Mouse (Mus musculus) neural tube, embryonic 12.5 days (tissue): ENCODE measurements at regions not wholly inside any gene's neighbourhood (a gene's known extent, or its start where the extent isn't known, plus 50 kb on each side); places are given as distances from the start of the nearest gene placed in this dataset.

Experiments
- ATAC-seq: fragments of 200-750 bp; cut with Nextera tagmentation; 2 replicates; pipeline ENCODE4 v1.8.0; 2017; ENCODE audit warnings: low read depth, mild to moderate bottlenecking, moderate TSS enrichment, moderate library complexity; ENCODE audit not compliant: low FRiP score
- H3K27ac ChIP-seq: fragments of 300-500 bp; sonication (generic); 2 replicates; pipeline ENCODE4 v1.5.1; 2016
- H3K27me3 ChIP-seq: fragments of 300-500 bp; sonication (generic); replicated peaks from 2 replicates; pipeline ENCODE4 v1.6.1; 2016; ENCODE audit warnings: mild to moderate bottlenecking
- H3K36me3 ChIP-seq: fragments of 300-500 bp; sonication (generic); 2 replicates; pipeline ENCODE4 v1.6.1; 2016; ENCODE audit warnings: mild to moderate bottlenecking
- H3K4me1 ChIP-seq: fragments of 300-500 bp; sonication (generic); 2 replicates; pipeline ENCODE4 v1.6.1; 2016
- H3K4me2 ChIP-seq: fragments of 300-500 bp; sonication (generic); replicated peaks from 2 replicates; pipeline ENCODE4 v1.6.1; 2016; ENCODE audit warnings: mild to moderate bottlenecking
- H3K4me3 ChIP-seq: fragments of 300-500 bp; sonication (generic); 2 replicates; pipeline ENCODE4 v1.5.1; 2016
- H3K9ac ChIP-seq: fragments of 300-500 bp; sonication (generic); 2 replicates; pipeline ENCODE4 v1.6.1; 2016; ENCODE audit warnings: mild to moderate bottlenecking
- H3K9me3 ChIP-seq: fragments of 300-500 bp; sonication (generic); 2 replicates; pipeline ENCODE4 v1.6.1; 2016; ENCODE audit warnings: mild to moderate bottlenecking
- WGBS: fragments of 180-500 bp; shearing (Covaris S2); methylation state at CpG from one replicate; pipeline ENCODE4 v1.1.7; 2016; 5-methylcytosine and 5-hydroxymethylcytosine counted together

DNA sequence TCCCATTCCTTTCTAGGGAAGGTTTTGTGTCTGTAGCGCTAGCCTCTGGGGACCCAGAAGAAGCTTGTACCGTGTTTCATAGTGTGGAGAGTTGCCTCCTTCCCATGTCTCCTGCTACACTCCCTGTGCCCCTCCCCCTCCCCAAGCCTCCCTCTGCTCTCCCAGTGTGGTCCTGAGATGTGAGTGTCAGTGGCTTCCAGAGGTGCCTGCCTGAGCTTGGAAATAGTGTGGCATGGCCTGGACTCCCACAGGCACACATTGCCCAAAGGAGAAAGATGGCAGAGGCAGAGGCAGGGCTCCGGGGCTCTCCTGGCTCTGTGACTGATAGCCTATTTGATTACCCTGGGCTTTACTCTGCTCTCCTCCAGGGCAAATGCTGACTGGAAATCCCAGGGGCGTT lies 110.0 kb upstream of the Ret start:
- H3K4me3 ChIP-seq = no peak overlapping the region
- H3K4me1 ChIP-seq = peaks cover 10% of the 10 kb centered on the region
- no peak overlapping the region for H3K4me2 ChIP-seq
- no peak overlapping the region for H3K9ac ChIP-seq
- no peaks in the 10 kb centered on the region for H3K27me3 ChIP-seq
- H3K36me3 ChIP-seq = no peaks in the 10 kb centered on the region
- no peak for ATAC-seq
- H3K9me3 ChIP-seq = no peaks in the 10 kb centered on the region
- no peak overlapping the region for H3K27ac ChIP-seq
- WGBS = 42% methylated on average over 4 of the region's 4 CpGs

GRCm38 (mm10) chr6:118305209-118305608 lies 107.7 kb upstream of the Ret start:
- Histone ChIP-seq H3K4me2 (no peak overlapping the region), H3K9me3 (no peaks in the 10 kb centered on the region), H3K36me3 (no peaks in the 10 kb centered on the region), H3K4me1 (peaks cover 22% of the 10 kb centered on the region), H3K4me3 (no peak overlapping the region), H3K27me3 (no peaks in the 10 kb centered on the region), H3K27ac (no peak overlapping the region), H3K9ac (no peak overlapping the region)
- ATAC-seq = no peak
- WGBS = 93% methylated on average over 3 of the region's 3 CpGs

- no peaks in the 10 kb centered on the region for H3K36me3 ChIP-seq
- H3K4me1 ChIP-seq = peaks cover 22% of the 10 kb centered on the region
- no peak overlapping the region for H3K4me3 ChIP-seq
- H3K9ac ChIP-seq = no peak overlapping the region
- 42% methylated on average over 7 of the region's 7 CpGs for WGBS
- no peaks in the 10 kb centered on the region for H3K9me3 ChIP-seq
- no peak for ATAC-seq
- H3K27me3 ChIP-seq = no peaks in the 10 kb centered on the region
- no peak overlapping the region; the same call in 1 of the 2 replicates for H3K4me2 ChIP-seq
- no peak overlapping the region for H3K27ac ChIP-seq
These were observed 105.3 kb upstream of the Ret start for GRCm38 (mm10) chr6:118302783-118303350.

DNA sequence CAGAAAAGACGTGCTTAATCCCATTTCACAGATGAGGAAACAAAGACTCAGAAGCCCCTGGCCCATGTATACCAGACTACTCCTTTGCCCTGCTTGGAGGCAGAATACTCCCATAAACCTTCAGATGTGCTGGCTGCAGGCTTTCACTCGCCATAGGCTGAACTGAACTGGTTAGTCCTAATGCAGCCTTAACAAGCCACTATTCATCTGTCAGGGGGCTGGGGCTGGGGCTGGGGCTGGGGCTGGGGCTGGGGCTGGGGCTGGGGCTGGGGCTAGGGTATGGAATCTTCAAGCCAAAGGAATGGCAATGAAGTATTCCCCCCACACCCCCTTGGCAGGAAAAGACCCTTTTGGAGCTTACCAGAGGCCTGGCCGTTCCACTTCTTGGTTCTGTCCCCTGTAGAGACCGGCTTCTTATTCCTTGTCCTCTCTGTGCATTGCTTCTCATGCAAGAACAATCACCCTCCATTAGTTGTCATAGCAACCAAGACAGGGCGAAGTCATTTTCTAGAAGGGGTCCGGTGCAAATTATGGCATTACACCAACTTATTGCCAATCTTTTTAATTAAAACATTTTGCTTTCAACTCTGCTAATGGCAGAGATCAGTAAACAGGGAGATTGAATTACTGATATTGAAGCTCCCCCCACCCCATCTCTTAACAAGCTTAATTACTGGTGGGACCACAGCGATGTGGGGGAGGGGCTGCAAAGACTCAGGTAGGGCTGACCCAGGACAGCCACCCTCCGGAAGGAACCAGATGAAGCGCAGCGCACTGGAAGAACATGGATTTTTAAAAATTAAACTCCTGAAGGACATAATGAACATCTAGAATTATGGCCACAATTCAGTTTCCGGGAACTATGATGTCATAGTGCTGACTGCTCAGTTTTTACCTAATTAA lies 104.6 kb upstream of the Ret start:
- Histone ChIP-seq H3K27ac (no peak overlapping the region), H3K4me1 (peaks cover 17% of the 10 kb centered on the region)

DNA sequence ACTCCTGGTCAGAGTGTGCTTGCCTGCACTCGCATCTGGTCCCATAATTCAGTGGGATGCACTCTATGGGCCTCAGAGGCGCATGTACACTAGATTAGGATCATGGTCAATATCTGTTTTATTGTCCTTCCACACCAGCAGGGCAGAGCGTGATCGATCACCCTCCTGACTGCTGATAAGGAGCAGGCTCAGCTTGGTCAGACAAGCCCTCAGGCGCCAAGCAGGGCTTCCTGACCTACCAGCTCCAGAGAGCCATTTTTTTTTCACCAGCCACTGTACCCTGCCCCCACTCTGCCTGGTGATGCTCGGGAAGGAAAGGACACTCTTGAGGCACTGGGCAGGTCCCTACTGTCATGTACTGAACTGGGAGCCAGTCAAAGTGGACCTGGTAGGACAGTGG lies 103.3 kb upstream of the Ret start:
- no peak for ATAC-seq
- Histone ChIP-seq H3K9ac (no peak overlapping the region), H3K27me3 (no peaks in the 10 kb centered on the region), H3K4me3 (no peak overlapping the region), H3K4me1 (peaks cover 17% of the 10 kb centered on the region), H3K36me3 (no peaks in the 10 kb centered on the region), H3K27ac (no peak overlapping the region), H3K4me2 (no peak overlapping the region), H3K9me3 (no peaks in the 10 kb centered on the region)
- WGBS = 84% methylated on average over 6 of the region's 6 CpGs

More for the DNA sequence above, 104.6 kb upstream of the Ret start:
- Histone ChIP-seq H3K4me2 (no peak overlapping the region; the same call in 1 of the 2 replicates), H3K9ac (no peak overlapping the region), H3K27me3 (no peaks in the 10 kb centered on the region), H3K9me3 (no peaks in the 10 kb centered on the region), H3K36me3 (no peaks in the 10 kb centered on the region), H3K4me3 (no peak overlapping the region)
- peak; percentile 57 for ATAC-seq
- 29% methylated on average over 11 of the region's 11 CpGs for WGBS

GRCm38 (mm10) chr6:118297576-118297975 lies 100.1 kb upstream of the Ret start:
- 90% methylated on average over 8 of the region's 8 CpGs for WGBS
- Histone ChIP-seq H3K27me3 (no peaks in the 10 kb centered on the region), H3K4me3 (no peak overlapping the region), H3K9me3 (no peaks in the 10 kb centered on the region), H3K4me1 (peaks cover 12% of the 10 kb centered on the region), H3K9ac (no peak overlapping the region), H3K27ac (no peak overlapping the region), H3K4me2 (no peak overlapping the region), H3K36me3 (no peaks in the 10 kb centered on the region)
- no peak for ATAC-seq

DNA sequence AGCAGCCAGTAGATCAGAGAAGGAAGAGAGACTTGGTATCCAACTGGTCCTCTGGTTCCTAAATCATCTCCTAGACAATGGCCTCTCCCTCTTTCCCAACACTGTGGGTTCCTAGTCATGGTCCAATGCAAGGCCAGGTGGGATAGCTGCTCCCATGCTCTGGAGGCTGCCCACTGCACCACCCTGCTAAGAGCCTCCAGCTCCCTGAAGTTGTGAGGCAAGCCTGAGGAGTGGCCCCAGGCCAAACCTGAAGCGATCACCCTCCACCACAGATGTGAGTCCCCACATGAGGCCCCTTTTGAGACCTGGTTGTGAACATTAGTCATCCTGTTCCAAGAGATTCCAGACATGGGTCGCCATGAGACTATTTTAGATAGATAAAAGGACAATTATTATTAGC lies 96.5 kb upstream of the Ret start:
- Histone ChIP-seq H3K9me3 (no peaks in the 10 kb centered on the region), H3K4me2 (no peak overlapping the region), H3K36me3 (no peaks in the 10 kb centered on the region), H3K27me3 (no peaks in the 10 kb centered on the region), H3K4me1 (no peaks in the 10 kb centered on the region), H3K27ac (no peak overlapping the region), H3K4me3 (no peak overlapping the region), H3K9ac (no peak overlapping the region)
- WGBS = 84% methylated on average over 2 of the region's 2 CpGs
- ATAC-seq = no peak

DNA sequence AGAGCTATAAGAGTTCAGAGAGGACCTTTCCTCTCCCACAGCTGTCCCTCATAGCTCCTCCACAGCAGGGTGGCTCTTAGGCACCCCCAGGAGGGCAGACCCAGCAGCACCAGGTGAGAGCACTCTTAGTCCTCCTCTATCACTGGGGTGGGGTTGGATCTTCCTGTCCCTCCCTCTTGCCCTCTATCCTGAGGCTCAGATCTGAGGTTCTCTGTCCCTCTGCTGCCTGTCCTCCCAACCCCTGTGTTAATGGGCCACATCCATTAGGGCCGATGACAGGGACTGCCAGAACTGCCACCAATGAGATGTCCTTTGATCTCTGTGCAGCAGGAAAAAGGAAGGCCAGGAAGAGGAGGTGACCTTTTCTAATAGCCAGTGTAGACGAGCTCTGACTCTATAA lies 95.4 kb upstream of the Ret start:
- Histone ChIP-seq H3K27ac (no peak overlapping the region), H3K4me2 (no peak overlapping the region), H3K9me3 (no peaks in the 10 kb centered on the region), H3K27me3 (no peaks in the 10 kb centered on the region), H3K4me3 (no peak overlapping the region), H3K36me3 (no peaks in the 10 kb centered on the region), H3K9ac (no peak overlapping the region), H3K4me1 (no peaks in the 10 kb centered on the region)
- no peak for ATAC-seq
- 10% methylated on average over 2 of the region's 2 CpGs for WGBS

GRCm38 (mm10) chr6:118292272-118292671 lies 94.8 kb upstream of the Ret start:
- no peak for ATAC-seq
- WGBS = 55% methylated on average over 2 of the region's 2 CpGs

GRCm38 (mm10) chr6:118291426-118291825 lies 93.9 kb upstream of the Ret start:
- Histone ChIP-seq H3K4me1 (no peaks in the 10 kb centered on the region), H3K4me3 (no peak overlapping the region), H3K9ac (no peak overlapping the region), H3K27ac (no peak overlapping the region), H3K36me3 (no peaks in the 10 kb centered on the region), H3K9me3 (no peaks in the 10 kb centered on the region), H3K4me2 (no peak overlapping the region), H3K27me3 (no peaks in the 10 kb centered on the region)
- 79% methylated on average over 2 of the region's 2 CpGs for WGBS
- ATAC-seq = no peak

More at GRCm38 (mm10) chr6:118292272-118292671, 94.8 kb upstream of the Ret start:
- Histone ChIP-seq H3K4me3 (no peak overlapping the region), H3K9ac (no peak overlapping the region), H3K9me3 (no peaks in the 10 kb centered on the region), H3K4me2 (no peak overlapping the region), H3K36me3 (no peaks in the 10 kb centered on the region), H3K27me3 (no peaks in the 10 kb centered on the region), H3K4me1 (no peaks in the 10 kb centered on the region), H3K27ac (no peak overlapping the region)

- Histone ChIP-seq H3K9me3 (no peaks in the 10 kb centered on the region), H3K4me3 (no peak overlapping the region), H3K4me2 (no peak overlapping the region), H3K9ac (no peak overlapping the region), H3K27ac (no peak overlapping the region), H3K27me3 (no peaks in the 10 kb centered on the region), H3K36me3 (no peaks in the 10 kb centered on the region), H3K4me1 (no peaks in the 10 kb centered on the region)
- ATAC-seq = no peak
- WGBS = 78% methylated on average over 7 of the region's 7 CpGs
These were observed 87.7 kb upstream of the Ret start for GRCm38 (mm10) chr6:118285246-118285645.

GRCm38 (mm10) chr6:118283949-118284568 lies 86.5 kb upstream of the Ret start:
- H3K9me3 ChIP-seq = no peaks in the 10 kb centered on the region
- H3K27me3 ChIP-seq = no peaks in the 10 kb centered on the region
- H3K27ac ChIP-seq = no peak overlapping the region
- H3K4me3 ChIP-seq = no peak overlapping the region
- no peak overlapping the region for H3K4me2 ChIP-seq
- no peaks in the 10 kb centered on the region for H3K4me1 ChIP-seq
- H3K9ac ChIP-seq = no peak overlapping the region
- no peaks in the 10 kb centered on the region for H3K36me3 ChIP-seq
- 90% methylated on average over 13 of the region's 13 CpGs for WGBS
- ATAC-seq = no peak
